Mouse (Mus musculus): ENCODE measurements at regions not wholly inside any gene's neighbourhood (a gene's known extent, or its start where the extent isn't known, plus 50 kb on each side); places are given as distances from the start of the nearest gene placed in this dataset.

DNA sequence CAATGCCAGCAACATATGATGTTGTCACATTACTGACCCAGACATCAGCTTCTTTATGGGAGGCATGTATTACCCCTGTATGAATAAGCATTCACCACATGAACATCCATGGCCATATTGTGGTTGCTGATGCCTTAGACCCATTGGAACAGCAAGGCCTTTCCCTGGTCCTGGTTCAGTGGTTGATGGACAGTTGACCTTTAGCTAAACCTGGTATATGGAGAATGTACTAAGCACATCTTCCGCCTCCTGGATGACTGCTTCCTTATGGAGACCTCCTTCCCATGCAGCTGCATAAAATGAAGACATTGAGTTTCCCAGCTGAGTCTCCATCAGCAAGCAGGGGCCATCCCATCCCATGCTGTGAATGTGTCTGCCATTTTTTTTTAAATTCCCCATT lies 61.9 kb upstream of the Cwc22 start:
- TF ChIP-seq CTCF (IDR thresholded peaks at IDR 0.05; ENCODE audit: borderline replicate concordance, control insufficient read depth, extremely low read depth, insufficient read depth, low read length, poor library complexity): no peak
- no peak for TF ChIP-seq POLR2A (IDR thresholded peaks at IDR 0.05; ENCODE audit: control insufficient read depth, extremely low read depth, insufficient read depth, low read length, poor library complexity)

All from thymus, adult 2 months (tissue).